Mouse (Mus musculus): ENCODE results near the gene Rnf213. TPM values are rescaled to one million over a fixed set of nuclear protein-coding genes. Genes with fewer than 3 reads are reported as not detected.

The Rnf213 gene
- polyA plus RNA-seq, 1 experiment: 24.3 TPM

DNA sequence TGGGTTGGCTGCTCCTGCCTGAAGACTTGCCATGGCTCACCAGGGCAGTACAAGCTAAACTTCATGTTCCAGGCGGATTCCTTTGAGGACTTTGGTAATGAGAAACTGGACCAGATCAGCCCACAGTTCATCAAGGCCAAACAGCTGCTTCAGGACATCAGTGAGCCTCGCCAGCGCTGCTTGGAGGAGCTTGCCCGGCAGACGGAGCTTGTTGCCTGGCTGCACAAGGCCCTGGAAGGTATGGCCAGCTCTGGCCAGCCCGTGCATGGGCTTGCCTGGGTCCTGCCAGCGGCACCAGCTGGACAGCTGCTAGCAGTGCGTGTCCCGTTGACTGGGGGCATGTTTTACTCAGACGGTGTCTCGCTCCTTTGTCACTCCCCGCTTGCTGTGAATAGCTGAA, 38.6 kb downstream of the Rnf213 start:
- TF ChIP-seq CTCF (IDR thresholded peaks at IDR 0.05; ENCODE audit: insufficient read depth, low read length) (no peak), POLR2A (IDR thresholded peaks at IDR 0.05; ENCODE audit: borderline replicate concordance, extremely low read depth, low read depth, low read length) (no peak)
- WGBS: 85% methylated on average over 12 of the region's 12 CpGs

DNA sequence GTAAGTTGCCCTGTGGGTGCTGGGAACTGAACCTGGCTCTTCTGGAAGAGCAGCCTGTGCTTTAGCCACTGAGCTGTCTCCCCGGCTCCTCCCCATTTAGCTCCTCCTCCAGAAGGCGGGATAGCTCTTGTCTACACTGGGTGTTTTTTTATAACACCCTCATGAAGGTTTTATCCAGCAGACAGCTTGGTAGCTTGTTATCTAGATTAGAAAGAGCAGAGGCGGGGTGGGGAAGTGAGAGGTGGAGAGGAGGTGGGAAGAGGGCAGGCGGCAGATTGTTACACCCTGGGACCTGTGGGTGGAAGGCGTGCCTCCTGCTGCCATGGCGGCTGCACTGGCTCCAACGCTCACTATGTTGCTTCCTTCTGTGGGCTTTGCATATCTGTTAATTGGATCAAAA, 39.8 kb downstream of the Rnf213 start:
- DNase-seq: no peak
- 83% methylated on average over 7 of the region's 7 CpGs for WGBS
- peaks cover 3% of the 10 kb centered on the region for H3K4me1 ChIP-seq (ENCODE audit: control insufficient read depth, insufficient read depth, low read length)
- no peak overlapping the region for H3K4me3 ChIP-seq (replicated peaks; ENCODE audit: extremely low read depth, low read depth, low read length)
- TF ChIP-seq CTCF (IDR thresholded peaks at IDR 0.05; ENCODE audit: insufficient read depth, low read length) (no peak), POLR2A (IDR thresholded peaks at IDR 0.05; ENCODE audit: borderline replicate concordance, extremely low read depth, low read depth, low read length) (no peak)

More for the DNA sequence above, 38.6 kb downstream of the Rnf213 start:
- no peak for DNase-seq
- Histone ChIP-seq H3K4me1 (ENCODE audit: control insufficient read depth, insufficient read depth, low read length) (peaks cover 3% of the 10 kb centered on the region), H3K4me3 (replicated peaks; ENCODE audit: extremely low read depth, low read depth, low read length) (no peak overlapping the region)

DNA sequence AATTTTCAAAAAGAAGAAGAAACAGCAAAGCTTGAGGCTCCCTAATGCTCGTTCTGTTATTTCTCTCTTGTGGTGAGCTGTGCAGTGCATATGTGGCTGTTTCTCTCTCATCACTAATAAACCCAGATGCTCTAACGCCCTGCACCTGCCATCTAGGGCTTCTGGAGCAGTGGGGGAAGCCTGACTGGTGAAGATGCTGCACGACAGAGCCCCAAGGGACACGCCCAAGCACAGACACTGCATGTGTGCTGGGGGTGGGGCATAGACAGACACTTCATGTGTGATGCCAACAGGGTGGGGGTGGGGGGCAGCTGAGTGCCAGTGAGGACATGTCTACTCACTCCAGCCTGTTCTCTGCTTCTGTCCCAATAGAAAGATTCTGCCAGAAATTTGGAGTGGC, 41.4 kb downstream of the Rnf213 start:
- 68% methylated on average over 4 of the region's 4 CpGs for WGBS
- Histone ChIP-seq H3K4me3 (replicated peaks; ENCODE audit: extremely low read depth, low read depth, low read length) (no peak overlapping the region), H3K4me1 (ENCODE audit: control insufficient read depth, insufficient read depth, low read length) (no peaks in the 10 kb centered on the region)
- TF ChIP-seq CTCF (IDR thresholded peaks at IDR 0.05; ENCODE audit: insufficient read depth, low read length): no peak
- DNase-seq: no peak

DNA sequence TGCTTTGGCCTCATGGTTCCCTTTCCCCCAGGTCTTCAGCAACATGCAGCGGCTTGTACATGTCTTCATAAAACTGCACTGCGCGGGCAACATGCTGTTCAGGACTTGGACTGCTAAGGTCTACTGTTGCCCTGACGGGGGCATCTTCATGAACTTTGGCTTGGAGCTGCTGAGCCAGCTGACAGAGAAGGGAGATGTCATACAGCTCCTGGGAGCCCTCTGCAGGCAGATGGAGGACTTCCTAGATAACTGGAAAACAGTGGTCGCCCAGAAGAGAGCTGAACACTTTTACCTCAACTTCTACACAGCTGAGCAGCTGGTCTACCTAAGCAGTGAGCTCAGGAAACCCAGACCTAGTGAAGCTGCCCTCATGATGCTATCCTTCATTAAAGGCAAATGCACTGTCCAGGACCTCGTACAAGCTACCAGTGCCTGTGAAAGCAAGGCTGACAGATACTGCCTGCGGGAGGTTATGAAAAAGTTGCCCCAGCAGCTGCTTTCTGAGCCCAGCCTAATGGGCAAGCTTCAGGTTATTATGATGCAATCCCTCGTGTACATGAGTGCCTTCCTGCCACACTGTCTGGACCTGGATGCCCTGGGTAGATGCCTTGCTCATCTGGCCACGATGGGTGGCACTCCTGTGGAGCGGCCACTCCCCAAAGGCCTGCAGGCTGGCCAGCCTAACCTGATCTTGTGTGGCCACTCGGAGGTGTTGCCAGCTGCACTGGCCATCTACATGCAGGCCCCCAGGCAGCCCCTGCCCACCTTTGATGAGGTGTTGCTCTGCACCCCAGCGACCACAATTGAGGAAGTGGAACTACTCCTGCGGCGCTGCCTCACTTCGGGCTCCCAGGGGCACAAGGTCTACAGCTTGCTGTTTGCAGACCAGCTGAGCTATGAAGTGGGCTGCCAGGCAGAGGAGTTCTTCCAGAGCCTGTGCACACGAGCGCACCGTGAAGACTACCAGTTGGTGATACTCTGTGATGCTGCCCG, 43.3 kb downstream of the Rnf213 start:
- Histone ChIP-seq H3K4me3 (replicated peaks; ENCODE audit: extremely low read depth, low read depth, low read length) (no peak overlapping the region), H3K4me1 (ENCODE audit: control insufficient read depth, insufficient read depth, low read length) (no peaks in the 10 kb centered on the region)
- DNase-seq: no peak
- TF ChIP-seq CTCF (IDR thresholded peaks at IDR 0.05; ENCODE audit: insufficient read depth, low read length) (no peak), POLR2A (IDR thresholded peaks at IDR 0.05; ENCODE audit: borderline replicate concordance, extremely low read depth, low read depth, low read length) (no peak)
- 78% methylated on average over 19 of the region's 19 CpGs for WGBS

- peak; percentile 37 for DNase-seq
- 70% methylated on average over 8 of the region's 8 CpGs for WGBS
- TF ChIP-seq CTCF (IDR thresholded peaks at IDR 0.05; ENCODE audit: insufficient read depth, low read length): no peak
- TF ChIP-seq POLR2A (IDR thresholded peaks at IDR 0.05; ENCODE audit: borderline replicate concordance, extremely low read depth, low read depth, low read length): no peak
- Histone ChIP-seq H3K4me1 (ENCODE audit: control insufficient read depth, insufficient read depth, low read length) (no peaks in the 10 kb centered on the region), H3K4me3 (replicated peaks; ENCODE audit: extremely low read depth, low read depth, low read length) (no peak overlapping the region)
Measured at GRCm38 (mm10) chr11:119438776-119439175, 45.9 kb downstream of the Rnf213 start.

DNA sequence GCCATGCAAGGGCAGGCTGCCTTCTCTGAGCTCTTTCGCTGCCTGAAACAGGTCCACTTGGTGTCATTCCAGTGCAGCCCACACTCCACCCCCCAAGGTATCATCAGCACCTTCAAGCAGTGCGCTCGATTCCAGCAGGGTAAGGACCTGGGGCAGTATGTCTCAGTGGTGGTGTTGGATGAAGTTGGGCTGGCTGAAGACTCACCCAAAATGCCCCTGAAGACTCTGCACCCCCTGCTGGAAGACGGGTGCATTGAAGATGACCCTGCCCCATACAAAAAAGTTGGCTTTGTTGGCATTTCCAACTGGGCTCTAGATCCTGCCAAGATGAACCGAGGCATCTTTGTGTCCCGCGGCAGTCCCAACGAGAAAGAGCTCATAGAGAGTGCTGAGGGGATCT, 49.3 kb downstream of the Rnf213 start:
- no peak for DNase-seq
- H3K4me3 ChIP-seq (replicated peaks; ENCODE audit: extremely low read depth, low read depth, low read length): no peak overlapping the region
- 87% methylated on average over 8 of the region's 8 CpGs for WGBS
- TF ChIP-seq POLR2A (IDR thresholded peaks at IDR 0.05; ENCODE audit: borderline replicate concordance, extremely low read depth, low read depth, low read length) (no peak), CTCF (IDR thresholded peaks at IDR 0.05; ENCODE audit: insufficient read depth, low read length) (0 out of 2 replicates have a peak, but pooled peaks have one; percentile 3)
- H3K4me1 ChIP-seq (ENCODE audit: control insufficient read depth, insufficient read depth, low read length): no peaks in the 10 kb centered on the region

GRCm38 (mm10) chr11:119443442-119443841, 50.5 kb downstream of the Rnf213 start:
- H3K4me1 ChIP-seq (ENCODE audit: control insufficient read depth, insufficient read depth, low read length): no peaks in the 10 kb centered on the region
- 75% methylated on average over 9 of the region's 9 CpGs for WGBS
- no peak overlapping the region for H3K4me3 ChIP-seq (replicated peaks; ENCODE audit: extremely low read depth, low read depth, low read length)
- TF ChIP-seq POLR2A (IDR thresholded peaks at IDR 0.05; ENCODE audit: borderline replicate concordance, extremely low read depth, low read depth, low read length): no peak
- no peak for TF ChIP-seq CTCF (IDR thresholded peaks at IDR 0.05; ENCODE audit: insufficient read depth, low read length)
- DNase-seq: no peak

- Histone ChIP-seq H3K4me3 (replicated peaks; ENCODE audit: extremely low read depth, low read depth, low read length) (no peak overlapping the region), H3K4me1 (ENCODE audit: control insufficient read depth, insufficient read depth, low read length) (no peaks in the 10 kb centered on the region)
- TF ChIP-seq POLR2A (IDR thresholded peaks at IDR 0.05; ENCODE audit: borderline replicate concordance, extremely low read depth, low read depth, low read length) (no peak), CTCF (IDR thresholded peaks at IDR 0.05; ENCODE audit: insufficient read depth, low read length) (no peak)
- WGBS: 65% methylated on average over 4 of the region's 4 CpGs
- no peak for DNase-seq
Measured at GRCm38 (mm10) chr11:119456097-119456496, 63.2 kb downstream of the Rnf213 start.

- H3K4me1 ChIP-seq (ENCODE audit: control insufficient read depth, insufficient read depth, low read length): no peaks in the 10 kb centered on the region
- no peak overlapping the region for H3K4me3 ChIP-seq (replicated peaks; ENCODE audit: extremely low read depth, low read depth, low read length)
- WGBS: 93% methylated on average over 4 of the region's 4 CpGs
- no peak for TF ChIP-seq CTCF (IDR thresholded peaks at IDR 0.05; ENCODE audit: insufficient read depth, low read length)
- no peak for TF ChIP-seq POLR2A (IDR thresholded peaks at IDR 0.05; ENCODE audit: borderline replicate concordance, extremely low read depth, low read depth, low read length)
- no peak for DNase-seq
Measured at GRCm38 (mm10) chr11:119477876-119478275, 85.0 kb downstream of the Rnf213 start.
